Mouse (Mus musculus): ENCODE measurements around the gene Cbr3. TPM values are rescaled to one million over a fixed set of nuclear protein-coding genes. Genes with fewer than 3 reads are reported as not detected.

Gene Cbr3
- polyA plus RNA-seq, 1 experiment from 2014 or later = 0.92 TPM

Other genes starting within 250 kb of the Cbr3 start
- 14.9 and 15.8 TPM in 2 replicates for gene Setd4, start 79.2 kb upstream of the Cbr3 start, polyA plus RNA-seq (2016; fragmentation: Nextera tagmentation; extraction: Ambion mirVana)
- 81.9 and 84.7 TPM in 2 replicates for gene Cbr1, start 77.4 kb upstream of the Cbr3 start, polyA plus RNA-seq (2016; fragmentation: Nextera tagmentation; extraction: Ambion mirVana)
- gene Gm5678, start 55.1 kb upstream of the Cbr3 start, polyA plus RNA-seq (2016; fragmentation: Nextera tagmentation; extraction: Ambion mirVana) = not detected in 2 replicates
- 5.5 and 6.5 TPM in 2 replicates for gene Dop1b, start 28.7 kb downstream of the Cbr3 start, polyA plus RNA-seq (2016; fragmentation: Nextera tagmentation; extraction: Ambion mirVana)
- 28.4 and 32.4 TPM in 2 replicates for gene Morc3, start 148.9 kb downstream of the Cbr3 start, polyA plus RNA-seq (2016; fragmentation: Nextera tagmentation; extraction: Ambion mirVana)
- 154 and 157 TPM in 2 replicates for gene Chaf1b, start 200.7 kb downstream of the Cbr3 start, polyA plus RNA-seq (2016; fragmentation: Nextera tagmentation; extraction: Ambion mirVana)